8 mouse cellular contexts compared by ENCODE assay signal in the genomic region with DNA sequence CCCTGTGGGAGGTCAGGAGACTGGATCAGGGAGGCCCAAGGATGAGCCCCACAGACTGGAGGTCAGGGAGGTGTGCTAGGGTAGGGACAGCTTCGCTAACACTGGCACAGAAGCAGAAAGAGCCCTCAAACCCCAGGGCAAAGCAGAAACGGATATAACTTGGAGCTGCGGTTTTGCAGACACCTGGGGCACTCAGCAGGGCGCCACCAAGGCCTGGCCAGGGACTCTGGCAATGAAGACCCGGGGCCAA. TPM values are rescaled to one million over a fixed set of nuclear protein-coding genes. Genes with fewer than 3 reads are reported as not detected.
DNase-seq lines count a peak whose midpoint lies in the region; ATAC-seq and TF ChIP-seq lines count a peak whose summit lies in the region.

No protein-coding gene starts in this region.

- no peak for ATAC-seq in embryonic facial prominence, embryonic 12.5 days (ENCODE audit: insufficient number of reproducible peaks, insufficient read depth, low FRiP score, low TSS enrichment)
- no peak for ATAC-seq in intestine, embryonic 16.5 days

- H3K4me3 ChIP-seq in lung, adult 2 months (replicated peaks; ENCODE audit: extremely low read depth, low read depth, low read length), result peak overlapping the region; percentile 64
- H3K4me3 ChIP-seq in embryonic facial prominence, embryonic 12.5 days, result peak overlapping the region; percentile 80
- H3K4me3 ChIP-seq in intestine, embryonic 16.5 days (ENCODE audit: low read length), result peak overlapping the region; percentile 74

- no peaks in the 10 kb centered on the region for H3K27me3 ChIP-seq in embryonic facial prominence, embryonic 12.5 days
- H3K27me3 ChIP-seq in intestine, embryonic 16.5 days (replicated peaks; ENCODE audit: control insufficient read depth, insufficient read depth, low read length), result no peaks in the 10 kb centered on the region

- no peak for DNase-seq in lung, adult 2 months
- DNase-seq in lung, postnatal 10 days, result no peak
- DNase-seq in naive thymus-derived CD4-positive, alpha-beta T cell, adult 2 months (ENCODE audit: low read depth), result peak; percentile 71
- DNase-seq in spleen, postnatal 14 days (ENCODE audit: low spot score in 2 of 2), result no peak
- DNase-seq in layer of hippocampus, adult 18-20 months (ENCODE audit: low spot score in 2 of 2), result no peak
- DNase-seq in spleen, adult 18-20 months, result no peak

- H3K4me2 ChIP-seq in embryonic facial prominence, embryonic 12.5 days (replicated peaks), result peak overlapping the region; percentile 61
- H3K4me2 ChIP-seq in intestine, embryonic 16.5 days (ENCODE audit: low read depth, low read length), result peak overlapping the region; percentile 79

- H3K9ac ChIP-seq in embryonic facial prominence, embryonic 12.5 days, result peak overlapping the region; percentile 92
- H3K9ac ChIP-seq in intestine, embryonic 16.5 days (ENCODE audit: low read depth, low read length), result peak overlapping the region; percentile 83

- WGBS in lung, adult 2 months, result under 1% methylated on average over 5 of the region's 5 CpGs
- 0% methylated on average over 5 of the region's 5 CpGs for WGBS in embryonic facial prominence, embryonic 12.5 days
- WGBS in intestine, embryonic 16.5 days, result 2% methylated on average over 5 of the region's 5 CpGs

- peaks cover 34% of the 10 kb centered on the region for H3K36me3 ChIP-seq in embryonic facial prominence, embryonic 12.5 days
- peaks cover 4% of the 10 kb centered on the region; the same call in 1 of the 2 replicates for H3K36me3 ChIP-seq in intestine, embryonic 16.5 days (ENCODE audit: control insufficient read depth, insufficient read depth, low read length)

- no peak for TF ChIP-seq CTCF in lung, adult 2 months (IDR thresholded peaks at IDR 0.05; ENCODE audit: insufficient read depth, low read length)

- H3K9me3 ChIP-seq in embryonic facial prominence, embryonic 12.5 days, result no peaks in the 10 kb centered on the region
- no peaks in the 10 kb centered on the region for H3K9me3 ChIP-seq in intestine, embryonic 16.5 days (ENCODE audit: control insufficient read depth, low read length)

- H3K27ac ChIP-seq in embryonic facial prominence, embryonic 12.5 days, result peak overlapping the region; percentile 99
- H3K27ac ChIP-seq in intestine, embryonic 16.5 days (ENCODE audit: low read length), result peak overlapping the region; percentile 97

- TF ChIP-seq POLR2A in lung, adult 2 months (IDR thresholded peaks at IDR 0.05; ENCODE audit: borderline replicate concordance, extremely low read depth, low read depth, low read length), result no peak

- peaks cover 3% of the 10 kb centered on the region for H3K4me1 ChIP-seq in lung, adult 2 months (ENCODE audit: control insufficient read depth, insufficient read depth, low read length)
- H3K4me1 ChIP-seq in embryonic facial prominence, embryonic 12.5 days, result peaks cover 42% of the 10 kb centered on the region
- H3K4me1 ChIP-seq in intestine, embryonic 16.5 days (ENCODE audit: control insufficient read depth, insufficient read depth, low read length), result peaks cover 28% of the 10 kb centered on the region

RNA-seq across cellular contexts. Expression of a gene that starts 0.9 kb away (rescaled TPM):
- polyA plus RNA-seq in lung, adult 2 months (2012; rRNA removed), result 22.0 and 26.8 TPM in 2 replicates
- polyA plus RNA-seq in embryonic facial prominence, embryonic 12.5 days (2016; fragmentation: Nextera tagmentation; extraction: Ambion mirVana), result 127 and 141 TPM in 2 replicates
- polyA plus RNA-seq in intestine, embryonic 16.5 days (2015; fragmentation: Nextera tagmentation; extraction: Ambion mirVana), result 24.9 and 34.5 TPM in 2 replicates
- total RNA-seq in layer of hippocampus, adult 18-20 months (2021), result 10 to 100 TPM; 34.4 to 34.6 TPM

RNA-seq across cellular contexts. Expression of a gene that starts 4.7 kb away (rescaled TPM):
- polyA plus RNA-seq in lung, adult 2 months (2012; rRNA removed), result 20.1 and 21.1 TPM in 2 replicates
- polyA plus RNA-seq in embryonic facial prominence, embryonic 12.5 days (2016; fragmentation: Nextera tagmentation; extraction: Ambion mirVana), result 27.7 and 30.5 TPM in 2 replicates
- polyA plus RNA-seq in intestine, embryonic 16.5 days (2015; fragmentation: Nextera tagmentation; extraction: Ambion mirVana), result 5.2 and 6.5 TPM in 2 replicates
- total RNA-seq in layer of hippocampus, adult 18-20 months (2021), result 1 to 10 TPM; 3.5 to 4.6 TPM

RNA-seq across cellular contexts. Expression of a gene that starts 24.1 kb away (rescaled TPM):
- not detected in 2 replicates for polyA plus RNA-seq in lung, adult 2 months (2012; rRNA removed)
- polyA plus RNA-seq in embryonic facial prominence, embryonic 12.5 days (2016; fragmentation: Nextera tagmentation; extraction: Ambion mirVana), result 0.55 and 0.68 TPM in 2 replicates
- polyA plus RNA-seq in intestine, embryonic 16.5 days (2015; fragmentation: Nextera tagmentation; extraction: Ambion mirVana), result 0.07 and 0.12 TPM in 2 replicates
- not detected for total RNA-seq in layer of hippocampus, adult 18-20 months (2021)

RNA-seq across cellular contexts. Expression of a gene that starts 36.5 kb away (rescaled TPM):
- polyA plus RNA-seq in lung, adult 2 months (2012; rRNA removed), result 25.9 and 27.3 TPM in 2 replicates
- polyA plus RNA-seq in embryonic facial prominence, embryonic 12.5 days (2016; fragmentation: Nextera tagmentation; extraction: Ambion mirVana), result 11.8 and 11.9 TPM in 2 replicates
- 1.9 and 2.4 TPM in 2 replicates for polyA plus RNA-seq in intestine, embryonic 16.5 days (2015; fragmentation: Nextera tagmentation; extraction: Ambion mirVana)
- 10 to 100 TPM; 59.2 to 59.7 TPM for total RNA-seq in layer of hippocampus, adult 18-20 months (2021)
